Mouse (Mus musculus) heart, embryonic 11.5 days (tissue): ENCODE measurements around the gene Eid3. TPM values are rescaled to one million over a fixed set of nuclear protein-coding genes. Genes with fewer than 3 reads are reported as not detected.

Experiments used
- ATAC-seq: fragments of 200-750 bp; cut with Nextera tagmentation; replicated peaks from 2 replicates; pipeline ENCODE4 v1.8.0; 2017; ENCODE audit warnings: moderate library complexity; ENCODE audit not compliant: insufficient number of reproducible peaks, low FRiP score, low TSS enrichment
- H3K27ac ChIP-seq: fragments of 300-500 bp; sonication (generic); 2 replicates; pipeline ENCODE4 v1.5.1; 2014; ENCODE audit warnings: mild to moderate bottlenecking, low read depth, low read length
- H3K27me3 ChIP-seq: fragments of 300-500 bp; sonication (generic); 2 replicates; pipeline ENCODE4 v1.6.1; 2014; ENCODE audit warnings: mild to moderate bottlenecking, low read length, mixed read lengths; ENCODE audit not compliant: control insufficient read depth, insufficient read depth
- H3K36me3 ChIP-seq: fragments of 300-500 bp; sonication (generic); 2 replicates; pipeline ENCODE4 v1.6.1; 2014; ENCODE audit warnings: mild to moderate bottlenecking, low read length, moderate library complexity, mixed read lengths; ENCODE audit not compliant: control insufficient read depth, insufficient read depth
- H3K4me1 ChIP-seq: fragments of 300-500 bp; sonication (generic); 2 replicates; pipeline ENCODE4 v1.6.1; 2014; ENCODE audit warnings: low read length; ENCODE audit not compliant: control insufficient read depth, insufficient read depth
- H3K4me2 ChIP-seq: fragments of 300-500 bp; sonication (generic); 2 replicates; pipeline ENCODE4 v1.6.1; 2014; ENCODE audit warnings: mild to moderate bottlenecking, moderate library complexity
- H3K4me3 ChIP-seq: fragments of 300-500 bp; sonication (generic); 2 replicates; pipeline ENCODE4 v1.5.1; 2014; ENCODE audit warnings: low read depth, low read length
- H3K9ac ChIP-seq: fragments of 300-500 bp; sonication (generic); 2 replicates; pipeline ENCODE4 v1.6.1; 2014; ENCODE audit warnings: mild to moderate bottlenecking, low read depth, low read length, moderate library complexity
- H3K9me3 ChIP-seq: fragments of 300-500 bp; sonication (generic); replicated peaks from 2 replicates; pipeline ENCODE4 v1.6.1; 2016; ENCODE audit warnings: low read length; ENCODE audit not compliant: control insufficient read depth
- WGBS: fragments of 180-500 bp; shearing (Covaris S2); extraction: QIAGEN DNeasy Blood & Tissue Kit; methylation state at CpG from one replicate; pipeline ENCODE4 v1.1.7; 2014; ENCODE audit not compliant: insufficient replicate concordance; 5-methylcytosine and 5-hydroxymethylcytosine counted together
- polyA plus RNA-seq: library from polyadenylated mRNA; unstranded; fragments of >200 nt; fragmentation: Nextera tagmentation; extraction: Ambion mirVana; gene quantifications from 2 replicates; pipeline ENCODE4 v1.2.1, GENCODE M21; 2014

Eid3 gene
- 0.20 and 0.23 TPM in 2 replicates for polyA plus RNA-seq

GRCm38 (mm10) chr10:82866356-82866755 is at the start of gene Eid3:
Gene Eid3, plus strand, starts transcription at chr10:82866626.
- H3K27me3 ChIP-seq: no peaks in the 10 kb centered on the region
- 73% methylated on average over 9 of the region's 9 CpGs for WGBS
- H3K4me3 ChIP-seq: no peak within 1 kb of the TSS
- no peak within 1 kb of the TSS for H3K27ac ChIP-seq
- peaks cover 17% of the 10 kb centered on the region for H3K36me3 ChIP-seq
- H3K9me3 ChIP-seq: no peaks in the 10 kb centered on the region
- peaks cover 17% of the 10 kb centered on the region for H3K4me1 ChIP-seq
- no peak for ATAC-seq
- no peak within 1 kb of the TSS for H3K9ac ChIP-seq
- no peak within 1 kb of the TSS for H3K4me2 ChIP-seq

- Histone ChIP-seq H3K4me2 (no peak overlapping the region), H3K9me3 (no peaks in the 10 kb centered on the region), H3K27me3 (no peaks in the 10 kb centered on the region), H3K4me1 (peaks cover 3% of the 10 kb centered on the region; the same call in 1 of the 2 replicates), H3K36me3 (no peaks in the 10 kb centered on the region), H3K9ac (no peak overlapping the region), H3K4me3 (no peak overlapping the region), H3K27ac (no peak overlapping the region)
- 83% methylated on average over 3 of the region's 3 CpGs for WGBS
- no peak for ATAC-seq
Observed at GRCm38 (mm10) chr10:82817514-82817913, 48.9 kb upstream of the Eid3 start.

GRCm38 (mm10) chr10:82817936-82818335 is 48.5 kb upstream of the Eid3 start:
- no peak overlapping the region for H3K4me2 ChIP-seq
- ATAC-seq: no peak
- H3K9me3 ChIP-seq: no peaks in the 10 kb centered on the region
- H3K27ac ChIP-seq: no peak overlapping the region
- H3K4me3 ChIP-seq: no peak overlapping the region
- peaks cover 3% of the 10 kb centered on the region; the same call in 1 of the 2 replicates for H3K4me1 ChIP-seq
- no peaks in the 10 kb centered on the region for H3K27me3 ChIP-seq
- H3K9ac ChIP-seq: no peak overlapping the region
- 69% methylated on average over 9 of the region's 9 CpGs for WGBS
- H3K36me3 ChIP-seq: no peaks in the 10 kb centered on the region

GRCm38 (mm10) chr10:82818661-82819060 is 47.8 kb upstream of the Eid3 start:
- H3K4me1 ChIP-seq: peaks cover 3% of the 10 kb centered on the region; the same call in 1 of the 2 replicates
- H3K27ac ChIP-seq: no peak overlapping the region
- H3K4me3 ChIP-seq: no peak overlapping the region
- no peaks in the 10 kb centered on the region for H3K27me3 ChIP-seq
- WGBS: 66% methylated on average over 6 of the region's 6 CpGs
- H3K4me2 ChIP-seq: no peak overlapping the region
- H3K36me3 ChIP-seq: no peaks in the 10 kb centered on the region
- no peak for ATAC-seq
- no peak overlapping the region for H3K9ac ChIP-seq
- H3K9me3 ChIP-seq: no peaks in the 10 kb centered on the region

GRCm38 (mm10) chr10:82823108-82823778 is 43.2 kb upstream of the Eid3 start:
- Histone ChIP-seq H3K9me3 (no peaks in the 10 kb centered on the region), H3K4me1 (no peaks in the 10 kb centered on the region), H3K4me3 (no peak overlapping the region), H3K9ac (no peak overlapping the region), H3K36me3 (no peaks in the 10 kb centered on the region), H3K27me3 (no peaks in the 10 kb centered on the region), H3K4me2 (no peak overlapping the region), H3K27ac (no peak overlapping the region)
- ATAC-seq: no peak
- 71% methylated on average over 14 of the region's 14 CpGs for WGBS

GRCm38 (mm10) chr10:82823779-82824177 is 42.6 kb upstream of the Eid3 start:
- H3K4me2 ChIP-seq: no peak overlapping the region
- H3K9me3 ChIP-seq: no peaks in the 10 kb centered on the region
- no peaks in the 10 kb centered on the region for H3K36me3 ChIP-seq
- H3K9ac ChIP-seq: no peak overlapping the region
- ATAC-seq: no peak
- 69% methylated on average over 5 of the region's 5 CpGs for WGBS
- no peak overlapping the region for H3K27ac ChIP-seq
- no peaks in the 10 kb centered on the region for H3K27me3 ChIP-seq
- no peak overlapping the region for H3K4me3 ChIP-seq
- no peaks in the 10 kb centered on the region for H3K4me1 ChIP-seq

GRCm38 (mm10) chr10:82824541-82824940 is 41.9 kb upstream of the Eid3 start:
- Histone ChIP-seq H3K9ac (no peak overlapping the region), H3K4me3 (no peak overlapping the region), H3K27ac (no peak overlapping the region), H3K9me3 (no peaks in the 10 kb centered on the region), H3K27me3 (no peaks in the 10 kb centered on the region), H3K4me2 (peak overlapping the region; percentile 37), H3K36me3 (no peaks in the 10 kb centered on the region), H3K4me1 (no peaks in the 10 kb centered on the region)
- no peak for ATAC-seq
- WGBS: 30% methylated on average over 10 of the region's 10 CpGs

GRCm38 (mm10) chr10:82826516-82826915 is 39.9 kb upstream of the Eid3 start:
- no peaks in the 10 kb centered on the region for H3K4me1 ChIP-seq
- H3K36me3 ChIP-seq: no peaks in the 10 kb centered on the region
- H3K4me2 ChIP-seq: no peak overlapping the region
- no peak overlapping the region for H3K9ac ChIP-seq
- no peaks in the 10 kb centered on the region for H3K27me3 ChIP-seq
- H3K9me3 ChIP-seq: no peaks in the 10 kb centered on the region
- no peak for ATAC-seq
- 63% methylated on average over 6 of the region's 6 CpGs for WGBS
- H3K27ac ChIP-seq: no peak overlapping the region
- no peak overlapping the region for H3K4me3 ChIP-seq

GRCm38 (mm10) chr10:82833926-82834325 is 32.5 kb upstream of the Eid3 start, which contains the start of gene Txnrd1:
Gene Txnrd1, plus strand, starts transcription at chr10:82833951.
- no peak within 1 kb of the TSS for H3K4me3 ChIP-seq
- H3K4me2 ChIP-seq: no peak within 1 kb of the TSS
- H3K27ac ChIP-seq: no peak within 1 kb of the TSS
- 60% methylated on average over 9 of the region's 9 CpGs for WGBS
- H3K27me3 ChIP-seq: no peaks in the 10 kb centered on the region
- no peaks in the 10 kb centered on the region for H3K36me3 ChIP-seq
- no peaks in the 10 kb centered on the region for H3K4me1 ChIP-seq
- no peaks in the 10 kb centered on the region for H3K9me3 ChIP-seq
- no peak within 1 kb of the TSS for H3K9ac ChIP-seq
- ATAC-seq: no peak
